Mouse (Mus musculus) midbrain, embryonic 16.5 days (tissue): Measurements from ENCODE around the gene Slc2a1. TPM values are rescaled to one million over a fixed set of nuclear protein-coding genes. Genes with fewer than 3 reads are reported as not detected.

Experiments used
- ATAC-seq: fragments of 200-750 bp; cut with Nextera tagmentation; 2 replicates; pipeline ENCODE4 v1.8.0; 2017; ENCODE audit warnings: moderate TSS enrichment
- H3K27ac ChIP-seq: fragments of 300-500 bp; sonication (generic); 2 replicates; pipeline ENCODE4 v1.5.1; 2014; ENCODE audit warnings: mild to moderate bottlenecking, low read length, mixed read lengths
- H3K27me3 ChIP-seq: fragments of 300-500 bp; sonication (generic); 2 replicates; pipeline ENCODE4 v1.6.1; 2014; ENCODE audit warnings: low read depth, low read length, mixed read lengths; ENCODE audit not compliant: control insufficient read depth, insufficient read depth
- H3K36me3 ChIP-seq: fragments of 300-500 bp; sonication (generic); 2 replicates; pipeline ENCODE4 v1.6.1; 2014; ENCODE audit warnings: mild to moderate bottlenecking, low read length, moderate library complexity, mixed read lengths; ENCODE audit not compliant: control insufficient read depth, insufficient read depth
- H3K4me1 ChIP-seq: fragments of 300-500 bp; sonication (generic); 2 replicates; pipeline ENCODE4 v1.6.1; 2014; ENCODE audit warnings: mild to moderate bottlenecking, low read length, mixed read lengths; ENCODE audit not compliant: control insufficient read depth, insufficient read depth
- H3K4me2 ChIP-seq: fragments of 300-500 bp; sonication (generic); 2 replicates; pipeline ENCODE4 v1.6.1; 2014; ENCODE audit warnings: mild to moderate bottlenecking, low read length, mixed read lengths
- H3K4me3 ChIP-seq: fragments of 300-500 bp; sonication (generic); 2 replicates; pipeline ENCODE4 v1.5.1; 2014; ENCODE audit warnings: low read depth, mild to moderate bottlenecking, low read length, moderate library complexity, mixed read lengths
- H3K9ac ChIP-seq: fragments of 300-500 bp; sonication (generic); 2 replicates; pipeline ENCODE4 v1.6.1; 2014; ENCODE audit warnings: low read depth, low read length, mixed read lengths
- H3K9me3 ChIP-seq: fragments of 300-500 bp; sonication (generic); replicated peaks from 2 replicates; pipeline ENCODE4 v1.6.1; 2014; ENCODE audit warnings: mild to moderate bottlenecking, low read length, mixed read lengths; ENCODE audit not compliant: control insufficient read depth, poor library complexity, severe bottlenecking
- WGBS: fragments of 180-500 bp; shearing (Covaris S2); extraction: QIAGEN DNeasy Blood & Tissue Kit; methylation state at CpG from one replicate; pipeline ENCODE4 v1.1.7; 2014; 5-methylcytosine and 5-hydroxymethylcytosine counted together
- polyA plus RNA-seq: library from polyadenylated mRNA; unstranded; fragments of >200 nt; fragmentation: Nextera tagmentation; extraction: Ambion mirVana; gene quantifications from 2 replicates; pipeline ENCODE4 v1.2.1, GENCODE M21; 2015

Gene Slc2a1
- polyA plus RNA-seq, 1 experiment from 2014 or later: 90.7 TPM

- WGBS: 77% methylated on average over 5 of the region's 5 CpGs
- no peak overlapping the region for H3K4me3 ChIP-seq
- ATAC-seq: no peak
- no peak overlapping the region for H3K4me2 ChIP-seq
- H3K9ac ChIP-seq: no peak overlapping the region
- no peaks in the 10 kb centered on the region for H3K4me1 ChIP-seq
- H3K9me3 ChIP-seq: no peaks in the 10 kb centered on the region
- H3K27me3 ChIP-seq: no peaks in the 10 kb centered on the region
- no peak overlapping the region for H3K27ac ChIP-seq
- no peaks in the 10 kb centered on the region; the same call in 1 of the 2 replicates for H3K36me3 ChIP-seq
Measured at GRCm38 (mm10) chr4:119119354-119119753, 10.8 kb downstream of the Slc2a1 start.

- 84% methylated on average over 6 of the region's 6 CpGs for WGBS
- Histone ChIP-seq H3K4me2 (no peak overlapping the region), H3K9ac (no peak overlapping the region), H3K36me3 (no peaks in the 10 kb centered on the region; the same call in 1 of the 2 replicates), H3K27me3 (no peaks in the 10 kb centered on the region), H3K27ac (no peak overlapping the region), H3K4me1 (no peaks in the 10 kb centered on the region), H3K4me3 (no peak overlapping the region), H3K9me3 (no peaks in the 10 kb centered on the region)
- ATAC-seq: no peak
Measured at GRCm38 (mm10) chr4:119120095-119120494, 11.6 kb downstream of the Slc2a1 start.

- no peaks in the 10 kb centered on the region for H3K27me3 ChIP-seq
- H3K4me1 ChIP-seq: no peaks in the 10 kb centered on the region
- H3K4me2 ChIP-seq: no peak overlapping the region
- no peaks in the 10 kb centered on the region for H3K9me3 ChIP-seq
- no peak overlapping the region for H3K9ac ChIP-seq
- H3K27ac ChIP-seq: no peak overlapping the region
- ATAC-seq: no peak
- no peaks in the 10 kb centered on the region; the same call in 1 of the 2 replicates for H3K36me3 ChIP-seq
- 60% methylated on average over 4 of the region's 4 CpGs for whole genome bisulfite sequencing
- H3K4me3 ChIP-seq: no peak overlapping the region
Measured at GRCm38 (mm10) chr4:119121249-119121648, 12.7 kb downstream of the Slc2a1 start.

- no peak overlapping the region for H3K27ac ChIP-seq
- no peak for ATAC-seq
Measured at GRCm38 (mm10) chr4:119124771-119125273, 16.3 kb downstream of the Slc2a1 start.

GRCm38 (mm10) chr4:119125577-119126270 is 17.2 kb downstream of the Slc2a1 start:
- ATAC-seq: no peak
- H3K36me3 ChIP-seq: no peaks in the 10 kb centered on the region; the same call in 1 of the 2 replicates
- H3K4me3 ChIP-seq: no peak overlapping the region
- no peak overlapping the region for H3K4me2 ChIP-seq
- H3K4me1 ChIP-seq: no peaks in the 10 kb centered on the region
- no peak overlapping the region for H3K27ac ChIP-seq
- no peaks in the 10 kb centered on the region for H3K9me3 ChIP-seq
- H3K27me3 ChIP-seq: no peaks in the 10 kb centered on the region
- 83% methylated on average over 9 of the region's 9 CpGs for WGBS
- H3K9ac ChIP-seq: no peak overlapping the region

More at GRCm38 (mm10) chr4:119124771-119125273, 16.3 kb downstream of the Slc2a1 start:
- no peak overlapping the region for H3K9ac ChIP-seq
- H3K9me3 ChIP-seq: no peaks in the 10 kb centered on the region
- H3K4me1 ChIP-seq: no peaks in the 10 kb centered on the region
- no peak overlapping the region for H3K4me2 ChIP-seq
- WGBS: 65% methylated on average over 2 of the region's 2 CpGs
- no peaks in the 10 kb centered on the region; the same call in 1 of the 2 replicates for H3K36me3 ChIP-seq
- H3K4me3 ChIP-seq: no peak overlapping the region
- H3K27me3 ChIP-seq: no peaks in the 10 kb centered on the region

- no peak overlapping the region for H3K4me2 ChIP-seq
- no peaks in the 10 kb centered on the region for H3K4me1 ChIP-seq
- H3K27ac ChIP-seq: no peak overlapping the region
- no peak for ATAC-seq
- 80% methylated on average over 6 of the region's 6 CpGs for WGBS
- no peaks in the 10 kb centered on the region for H3K9me3 ChIP-seq
- H3K36me3 ChIP-seq: no peaks in the 10 kb centered on the region
- H3K4me3 ChIP-seq: no peak overlapping the region
- no peak overlapping the region for H3K9ac ChIP-seq
- H3K27me3 ChIP-seq: no peaks in the 10 kb centered on the region
Measured at GRCm38 (mm10) chr4:119127229-119127628, 18.7 kb downstream of the Slc2a1 start.

GRCm38 (mm10) chr4:119128547-119128946 is 20.0 kb downstream of the Slc2a1 start:
- no peak overlapping the region for H3K9ac ChIP-seq
- ATAC-seq: no peak
- WGBS: 81% methylated on average over 7 of the region's 7 CpGs
- no peaks in the 10 kb centered on the region for H3K4me1 ChIP-seq
- H3K4me3 ChIP-seq: no peak overlapping the region
- peaks cover 2% of the 10 kb centered on the region; the same call in 1 of the 2 replicates for H3K36me3 ChIP-seq
- no peak overlapping the region for H3K27ac ChIP-seq
- no peaks in the 10 kb centered on the region for H3K9me3 ChIP-seq
- H3K27me3 ChIP-seq: no peaks in the 10 kb centered on the region
- no peak overlapping the region for H3K4me2 ChIP-seq

GRCm38 (mm10) chr4:119129096-119129495 is 20.6 kb downstream of the Slc2a1 start:
- no peak overlapping the region for H3K4me2 ChIP-seq
- H3K36me3 ChIP-seq: peaks cover 7% of the 10 kb centered on the region; the same call in 1 of the 2 replicates
- no peak overlapping the region for H3K4me3 ChIP-seq
- 81% methylated on average over 1 of the region's 1 CpGs for WGBS
- no peak overlapping the region for H3K27ac ChIP-seq
- no peak overlapping the region for H3K9ac ChIP-seq
- no peaks in the 10 kb centered on the region for H3K4me1 ChIP-seq
- no peak for ATAC-seq
- no peaks in the 10 kb centered on the region for H3K27me3 ChIP-seq
- H3K9me3 ChIP-seq: no peaks in the 10 kb centered on the region

GRCm38 (mm10) chr4:119131189-119131910 is 22.8 kb downstream of the Slc2a1 start:
- peaks cover 13% of the 10 kb centered on the region; the same call in 1 of the 2 replicates for H3K36me3 ChIP-seq
- H3K27me3 ChIP-seq: no peaks in the 10 kb centered on the region
- H3K4me3 ChIP-seq: no peak overlapping the region
- no peak overlapping the region for H3K4me2 ChIP-seq
- ATAC-seq: no peak
- H3K27ac ChIP-seq: no peak overlapping the region
- H3K9ac ChIP-seq: no peak overlapping the region
- 80% methylated on average over 8 of the region's 8 CpGs for WGBS
- H3K9me3 ChIP-seq: no peaks in the 10 kb centered on the region
- H3K4me1 ChIP-seq: no peaks in the 10 kb centered on the region
